Mouse (Mus musculus) CH12.LX (cell line): ENCODE data around the gene Ptger3.

Source experiments
- CTCF ChIP-seq, 2 experiments: IDR thresholded peaks in 1 of 2; conservative IDR thresholded peaks in 1 of 2; 2 replicates each; pipeline ENCODE4 v1.5.1; 2011 to 2012; ENCODE audit warnings: low read depth in 2 of 2, low read length in 2 of 2, improper control_type of control experiment in 1 of 2, inconsistent platforms in 1 of 2, mild to moderate bottlenecking in 1 of 2, moderate library complexity in 1 of 2
- EP300 ChIP-seq: IDR thresholded peaks from 2 replicates; pipeline ENCODE4 v1.6.1; 2011; ENCODE audit warnings: low read length, improper control_type of control experiment
- KAT2A ChIP-seq: IDR thresholded peaks from 2 replicates; pipeline ENCODE4 v1.6.1; 2012; ENCODE audit warnings: low read length, improper control_type of control experiment, inconsistent platforms; ENCODE audit not compliant: insufficient replicate concordance
- POLR2A ChIP-seq: IDR thresholded peaks from 2 replicates; pipeline ENCODE4 v1.6.1; 2011; ENCODE audit warnings: low read depth, mild to moderate bottlenecking, improper control_type of control experiment, low read length
- POLR2AphosphoS2 ChIP-seq: IDR thresholded peaks from 2 replicates; pipeline ENCODE4 v1.6.1; 2011; ENCODE audit warnings: low read depth, low read length, improper control_type of control experiment
- SIN3A ChIP-seq: IDR thresholded peaks from 2 replicates; pipeline ENCODE4 v1.6.1; 2012; ENCODE audit warnings: low read length, improper control_type of control experiment, inconsistent platforms
- SMC3 ChIP-seq: IDR thresholded peaks from 2 replicates; pipeline ENCODE4 v1.6.1; 2011; ENCODE audit warnings: low read depth, low read length, improper control_type of control experiment
- USF1 ChIP-seq: IDR thresholded peaks from 2 replicates; pipeline ENCODE4 v1.6.1; 2014; ENCODE audit warnings: low read depth, mild to moderate bottlenecking, inconsistent platforms, low read length, improper control_type of control experiment

- TF ChIP-seq CTCF (conservative IDR thresholded peaks at IDR 0.05 in 1 of 2, IDR thresholded peaks at IDR 0.05 in 1 of 2; ENCODE audit: low read depth in 2 of 2, low read length in 2 of 2) (no peak), KAT2A (no peak), POLR2A (no peak), SMC3 (no peak), EP300 (no peak), USF1 (no peak), SIN3A (no peak), POLR2AphosphoS2 (no peak)
Observed at GRCm38 (mm10) chr3:157531585-157531984, 35.1 kb upstream of the Ptger3 start.
